Mouse (Mus musculus) cortical plate, adult 2 months (tissue): ENCODE results near the gene Dtd2.

Experiments
- CTCF ChIP-seq: fragments of 200-500 bp; IDR thresholded peaks from 2 replicates; pipeline ENCODE4 v1.5.1; 2011; ENCODE audit warnings: mild to moderate bottlenecking, control low read depth, low read length; ENCODE audit not compliant: insufficient read depth; ENCODE audit errors: extremely low read depth
- POLR2A ChIP-seq: fragments of 200-500 bp; IDR thresholded peaks from 2 replicates; pipeline ENCODE4 v1.6.1; 2011; ENCODE audit warnings: mild to moderate bottlenecking, low read length, control low read depth; ENCODE audit not compliant: insufficient read depth; ENCODE audit errors: extremely low read depth

DNA sequence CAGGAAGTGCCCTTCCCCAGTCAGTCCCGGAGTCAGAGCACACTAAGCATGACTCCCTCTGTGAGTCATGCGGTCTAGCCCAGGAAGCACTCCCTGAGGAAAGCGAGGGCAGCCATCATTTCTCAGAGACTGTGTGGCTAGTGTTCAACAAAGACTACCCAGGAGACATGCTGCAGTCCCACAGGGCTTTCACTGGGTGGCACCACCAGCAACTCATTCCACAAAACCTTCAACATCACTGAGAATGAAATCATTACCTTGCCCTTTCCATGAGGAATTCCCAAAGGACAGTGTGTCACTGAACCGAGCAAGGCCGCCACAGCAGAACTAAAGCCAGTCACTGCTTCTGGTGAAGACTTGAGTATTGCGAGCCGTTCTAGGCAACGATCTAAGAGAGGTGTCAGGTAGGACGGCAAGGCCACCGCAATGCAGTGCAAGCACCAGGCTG, 58.8 kb downstream of the Dtd2 start:
- TF ChIP-seq CTCF (peak; percentile 37), POLR2A (no peak)
